Mouse (Mus musculus): ENCODE measurements at regions not wholly inside any gene's neighbourhood (a gene's known extent, or its start where the extent isn't known, plus 50 kb on each side); places are given as distances from the start of the nearest gene placed in this dataset.

DNA sequence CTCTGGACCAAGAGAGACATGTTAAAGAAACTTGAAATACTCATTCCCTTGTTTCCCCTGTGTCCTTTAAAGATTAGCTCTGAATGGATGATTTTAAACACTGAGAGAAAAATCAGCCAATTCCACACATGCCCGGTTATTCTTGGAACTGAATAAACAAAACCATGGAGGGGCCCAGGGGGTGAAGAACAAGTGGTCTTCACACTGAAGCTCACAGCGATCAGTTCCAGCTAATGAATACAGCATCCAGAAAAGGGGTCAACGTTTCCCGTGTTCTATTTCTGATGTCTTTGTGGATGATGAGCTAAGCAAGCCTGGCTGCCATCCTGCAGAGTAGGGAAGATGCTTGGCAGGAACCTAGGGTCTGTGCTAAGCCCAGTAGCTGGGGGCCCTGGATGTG lies 182.3 kb downstream of the Irs2 start:
- no peak for DNase-seq (ENCODE audit: low spot score)

DNA sequence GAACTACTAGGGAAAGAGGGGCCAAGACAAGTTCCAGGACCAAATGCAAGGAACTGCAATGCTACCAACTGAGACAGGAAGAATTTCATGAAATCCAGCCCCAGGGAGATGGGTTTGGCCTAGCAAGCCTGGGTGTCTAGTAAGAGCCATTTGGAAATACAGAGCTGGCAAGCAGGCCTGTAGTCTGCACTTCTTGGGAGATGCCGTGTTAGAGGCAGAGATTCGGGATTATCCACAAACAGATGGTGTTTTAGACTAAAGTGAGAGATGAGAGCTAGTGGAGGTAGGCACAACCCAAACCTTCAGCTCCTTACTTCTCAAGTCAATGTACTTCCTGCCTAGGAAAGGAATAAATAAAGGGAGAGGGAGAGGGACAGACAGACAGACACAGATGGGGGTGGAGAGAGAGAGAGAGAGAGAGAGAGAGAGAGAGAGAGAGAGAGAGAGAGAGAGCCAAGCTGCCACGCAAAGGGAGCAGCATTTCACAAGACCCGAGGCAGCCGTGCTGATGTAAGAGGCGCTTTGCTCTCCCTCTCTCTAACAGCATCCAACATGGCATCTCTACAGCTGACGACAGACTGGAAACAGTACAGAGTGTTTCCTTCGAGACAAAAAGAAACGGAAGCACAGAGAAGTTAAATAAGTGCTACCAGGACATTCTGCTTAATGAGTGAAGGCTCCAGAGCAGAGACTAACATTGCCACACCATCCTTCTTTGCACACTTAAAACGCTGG lies 182.9 kb downstream of the Irs2 start:
- no peak for DNase-seq (ENCODE audit: low spot score)

DNA sequence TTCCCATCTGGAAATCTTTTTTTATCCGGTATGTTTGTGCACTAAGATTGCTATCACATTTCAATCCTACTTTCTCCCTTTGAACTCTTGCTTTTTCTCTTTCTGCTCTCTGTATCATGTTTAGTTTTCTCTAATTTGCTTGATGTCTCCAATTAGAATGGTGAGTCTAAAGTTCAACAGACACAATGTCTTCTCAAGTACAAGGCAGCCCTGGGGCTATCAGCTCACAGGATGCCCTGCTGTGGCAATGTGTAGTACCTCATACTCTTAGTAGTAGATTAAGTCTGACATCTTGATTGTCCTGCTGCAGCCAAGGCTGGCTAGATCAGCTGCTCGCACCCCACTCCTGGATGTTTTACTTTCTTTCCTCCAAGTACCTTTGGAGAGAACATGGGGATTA lies 186.4 kb downstream of the Irs2 start:
- no peak for DNase-seq (ENCODE audit: low spot score)

DNA sequence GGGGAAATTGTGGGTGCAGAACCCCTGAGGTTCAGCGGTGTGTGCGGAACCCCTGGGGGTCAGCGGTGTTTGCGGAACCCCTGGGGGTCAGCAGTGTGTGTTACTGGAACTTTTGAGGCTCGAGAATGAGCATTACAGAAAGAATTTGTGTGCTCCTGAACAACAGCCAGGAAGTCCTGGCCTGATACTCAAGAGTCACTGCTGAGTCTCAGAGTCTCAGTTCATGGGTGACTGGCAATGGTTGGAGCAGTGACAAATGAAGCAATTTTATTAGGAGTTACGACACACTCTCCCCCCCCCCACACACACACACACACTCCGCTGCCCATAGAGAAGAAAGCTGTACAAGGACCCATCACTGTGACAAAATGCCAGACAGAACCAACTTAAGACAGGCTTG lies 193.8 kb downstream of the Irs2 start:
- no peak for DNase-seq (ENCODE audit: low spot score)

DNA sequence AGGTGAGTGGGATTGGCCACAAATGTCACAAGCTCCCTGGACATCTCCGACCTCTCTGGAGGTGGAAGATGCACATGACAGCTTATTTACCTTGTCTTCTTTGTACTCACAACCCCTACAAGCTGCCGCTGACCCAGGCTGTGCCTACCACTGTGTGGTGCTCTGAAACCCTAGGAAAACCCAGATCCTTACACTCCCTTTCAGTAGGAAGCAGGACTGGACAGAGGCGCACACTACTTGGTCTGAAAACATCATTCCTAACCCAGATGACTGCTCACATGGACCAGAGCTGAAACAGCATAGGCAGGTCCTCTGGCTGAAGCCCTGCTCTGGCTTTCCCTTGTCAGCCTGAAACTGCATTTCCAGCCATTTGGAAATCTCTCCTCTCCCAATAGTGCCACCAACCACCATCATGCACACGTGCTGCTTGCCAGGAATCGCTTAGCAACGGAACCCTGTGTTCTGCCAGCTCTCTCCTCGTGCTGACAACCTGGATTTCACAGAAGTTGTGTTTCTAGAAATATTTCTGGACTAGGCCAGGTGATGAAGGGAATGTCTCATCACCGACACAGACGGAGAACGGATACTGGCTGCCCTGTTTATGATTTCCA lies 196.1 kb downstream of the Irs2 start:
- DNase-seq (ENCODE audit: low spot score) = no peak

DNA sequence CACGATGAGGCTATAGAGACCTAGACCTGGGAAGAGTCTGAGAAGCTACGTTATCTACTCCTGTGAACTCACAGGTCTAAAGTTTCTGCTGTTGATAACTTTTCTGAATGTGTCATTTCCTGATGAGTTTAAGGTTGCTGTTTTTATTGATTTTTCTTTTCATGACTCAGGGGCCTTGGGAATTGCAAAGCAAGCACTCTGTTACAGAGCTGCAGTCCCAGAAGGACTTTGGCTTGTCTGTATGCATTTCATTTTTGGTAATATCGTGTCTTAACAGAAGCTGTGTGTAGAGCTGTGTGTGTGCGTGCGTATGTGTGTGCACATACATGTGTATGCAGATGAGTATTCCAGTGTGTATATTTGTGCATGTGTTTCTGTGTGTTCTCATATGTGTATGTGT lies 201.2 kb downstream of the Irs2 start:
- DNase-seq (ENCODE audit: low spot score) = no peak

DNA sequence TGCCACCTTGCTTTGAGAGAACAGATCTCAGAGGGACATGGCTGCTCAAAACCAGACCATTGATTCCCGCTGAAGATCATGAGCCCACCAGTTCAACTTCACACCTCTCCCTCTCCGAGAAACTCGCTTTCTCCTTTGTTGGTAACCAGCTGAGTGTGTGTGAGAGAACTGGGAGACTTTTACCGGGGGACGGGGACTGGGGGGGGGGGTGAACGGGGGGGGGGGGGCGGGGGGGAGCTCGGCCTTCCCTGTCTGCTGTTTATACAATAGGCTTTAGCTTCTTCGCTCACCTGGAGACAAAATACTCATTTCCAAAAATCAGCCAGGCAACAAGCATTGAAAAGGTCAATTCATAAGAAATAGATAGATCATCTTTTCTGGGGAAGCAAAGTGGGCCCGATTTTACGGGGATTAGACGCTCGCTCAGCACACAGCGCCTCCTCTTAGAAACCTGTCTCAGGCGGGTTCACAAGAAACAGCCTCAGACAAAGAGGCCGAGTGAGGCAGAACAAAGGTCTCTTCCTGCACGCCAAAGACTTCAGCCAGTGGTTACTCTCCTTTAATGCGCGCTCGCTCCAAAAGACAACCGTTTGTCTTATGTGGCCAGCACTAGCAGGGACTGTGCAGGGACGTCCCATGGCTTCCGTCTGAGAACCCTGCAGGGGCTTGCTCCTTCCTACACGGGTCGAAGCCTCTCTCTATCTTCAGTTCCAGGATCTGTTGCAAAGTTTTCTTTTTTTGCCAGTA lies 202.7 kb downstream of the Irs2 start:
- DNase-seq (ENCODE audit: low spot score) = no peak

DNA sequence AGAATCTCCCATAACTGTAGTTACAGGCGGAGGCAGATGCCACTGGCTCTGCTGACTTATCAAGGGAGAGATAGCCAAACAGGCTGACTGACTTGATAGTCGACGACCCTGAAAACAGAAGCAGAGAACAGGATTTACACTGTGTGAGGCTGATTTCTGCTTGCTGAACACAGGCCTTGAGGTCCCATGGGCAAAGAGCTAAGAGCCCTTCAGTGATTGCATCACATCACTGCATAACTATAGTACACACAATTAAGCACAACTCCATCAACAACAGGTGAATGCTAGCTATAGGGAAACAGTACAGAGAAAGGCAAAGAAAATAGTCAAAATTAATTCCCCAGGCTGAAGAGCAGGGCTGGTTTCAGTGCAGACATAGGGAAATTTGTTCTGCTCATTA lies 203.3 kb downstream of the Irs2 start:
- DNase-seq (ENCODE audit: low spot score) = no peak

DNA sequence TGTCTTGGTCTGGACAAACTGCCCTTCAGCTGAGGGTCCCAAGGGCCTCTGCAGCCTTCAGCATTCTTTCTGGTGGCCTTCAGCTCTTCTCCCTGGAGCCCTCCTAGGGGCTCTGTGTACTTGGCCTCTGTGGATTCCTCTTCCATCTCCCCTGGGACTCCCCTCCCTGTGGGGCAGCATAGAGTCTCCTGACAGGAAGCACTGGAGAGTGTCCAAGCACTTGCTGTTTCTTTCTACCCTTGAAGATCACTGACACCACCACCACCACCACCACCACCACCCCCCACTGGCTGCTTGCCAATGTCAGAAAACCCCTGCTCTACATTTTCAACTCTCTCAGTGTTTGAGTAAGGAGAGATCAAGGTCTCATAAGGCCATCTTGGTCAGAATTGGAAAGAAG lies 206.3 kb downstream of the Irs2 start:
- no peak for DNase-seq (ENCODE audit: low spot score)

DNA sequence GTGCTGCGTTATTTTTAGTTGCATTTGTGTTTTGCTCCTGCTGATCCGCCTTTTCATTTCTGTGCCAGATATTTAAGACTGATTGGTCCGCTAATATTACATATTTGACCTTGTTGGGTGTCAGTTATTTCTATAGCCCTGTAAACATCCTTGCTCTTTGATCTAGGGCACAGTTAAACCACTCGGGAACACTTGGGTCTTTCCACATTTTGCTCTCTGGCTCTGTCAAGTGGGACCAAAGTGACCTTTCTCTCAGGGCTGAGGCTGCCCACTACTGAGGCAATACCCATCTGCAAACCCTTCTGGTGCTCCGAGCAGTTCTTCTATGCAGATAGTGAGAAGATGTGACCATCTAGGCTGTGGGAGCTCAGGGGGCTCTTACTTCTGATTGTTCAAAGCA lies 206.7 kb downstream of the Irs2 start:
- no peak for DNase-seq (ENCODE audit: low spot score)

DNA sequence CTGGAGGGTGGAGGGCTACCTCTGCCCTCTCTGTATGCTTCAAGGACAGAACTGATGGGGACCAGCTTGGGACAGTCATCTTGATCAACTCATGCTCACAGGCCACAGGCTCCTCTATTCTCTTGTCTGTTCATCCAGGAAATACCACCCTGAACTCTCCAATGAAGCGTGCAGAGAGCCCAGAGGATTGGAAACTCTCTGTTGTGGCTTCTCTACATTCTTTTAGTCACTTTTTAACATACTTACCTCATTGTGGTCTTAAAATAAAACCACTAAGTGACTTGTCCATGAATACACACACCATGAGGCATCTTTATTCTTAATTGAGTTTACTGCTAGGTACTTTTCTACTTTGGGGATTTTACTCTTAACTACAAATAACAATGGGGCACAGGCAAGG lies 209.8 kb downstream of the Irs2 start:
- DNase-seq (ENCODE audit: low spot score) = no peak

DNA sequence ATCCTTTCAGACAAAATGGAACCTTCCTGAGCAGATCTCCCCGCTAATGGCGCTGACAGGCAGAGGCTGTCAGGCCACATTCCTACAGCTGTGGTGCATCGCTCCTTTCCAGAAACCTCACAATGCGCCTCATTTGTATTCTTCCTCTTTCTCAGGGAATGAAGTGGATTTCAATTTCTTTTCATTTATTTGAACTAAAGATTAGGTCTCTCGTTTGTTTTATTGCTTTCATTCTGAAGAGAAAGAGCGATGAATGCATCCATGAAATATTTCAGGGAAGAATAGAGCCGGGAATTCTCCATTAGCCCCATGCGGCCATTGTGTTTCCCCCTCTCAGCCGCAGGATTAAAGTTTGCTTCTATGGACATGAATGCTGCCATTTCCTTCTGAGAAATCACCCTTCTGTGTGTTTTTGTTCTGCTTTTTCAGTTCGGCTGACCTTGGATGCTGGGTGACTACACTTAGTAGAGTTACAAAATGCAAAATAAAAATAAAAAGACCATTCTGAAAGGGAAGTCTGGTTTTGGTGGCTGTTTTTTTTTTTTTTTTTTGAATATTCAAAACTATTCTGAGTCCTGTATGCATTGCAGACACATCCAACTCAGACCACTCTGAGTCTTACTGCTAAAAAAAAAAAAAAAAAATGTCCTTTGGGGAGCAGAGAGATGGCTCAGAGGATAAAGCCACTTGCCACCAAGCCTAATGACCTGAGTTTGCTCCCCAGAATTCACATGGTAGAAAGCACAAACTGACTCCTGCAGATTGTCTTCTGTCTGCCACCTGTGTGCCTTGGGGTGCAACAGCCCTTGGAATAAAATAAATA lies 213.7 kb downstream of the Irs2 start:
- no peak for DNase-seq (ENCODE audit: low spot score)

DNA sequence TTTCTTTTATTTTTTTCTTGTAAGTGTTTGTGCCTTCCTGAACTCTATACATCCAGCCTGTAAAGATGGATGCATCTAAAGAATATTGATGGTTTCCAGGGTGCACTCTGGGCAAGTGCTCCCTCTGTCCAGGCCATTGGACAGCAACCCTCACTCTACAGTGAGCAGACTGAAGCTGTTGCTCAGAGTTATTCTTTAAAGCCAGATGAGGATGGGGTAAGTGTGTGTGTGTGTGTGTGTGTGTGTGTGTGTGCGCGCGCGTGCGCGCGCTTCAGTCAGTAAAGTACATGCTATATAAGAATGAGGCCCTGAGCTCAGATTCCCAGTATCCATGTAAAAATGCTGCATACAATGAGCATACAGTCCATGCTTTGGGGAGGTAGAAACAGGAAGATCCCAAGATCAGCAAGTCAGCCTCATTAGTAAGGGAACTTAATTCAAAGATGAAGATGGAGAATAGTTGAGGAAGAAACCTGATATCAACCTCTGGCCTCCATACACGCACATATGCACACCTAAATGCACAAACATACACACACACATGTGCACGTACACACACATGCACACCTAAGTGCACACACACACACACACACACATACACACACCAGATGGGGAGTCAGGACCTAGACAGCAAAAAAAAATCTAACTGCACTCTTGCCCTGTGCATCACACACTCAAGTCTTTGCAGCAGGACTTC lies 214.4 kb downstream of the Irs2 start:
- no peak for DNase-seq (ENCODE audit: low spot score)

DNA sequence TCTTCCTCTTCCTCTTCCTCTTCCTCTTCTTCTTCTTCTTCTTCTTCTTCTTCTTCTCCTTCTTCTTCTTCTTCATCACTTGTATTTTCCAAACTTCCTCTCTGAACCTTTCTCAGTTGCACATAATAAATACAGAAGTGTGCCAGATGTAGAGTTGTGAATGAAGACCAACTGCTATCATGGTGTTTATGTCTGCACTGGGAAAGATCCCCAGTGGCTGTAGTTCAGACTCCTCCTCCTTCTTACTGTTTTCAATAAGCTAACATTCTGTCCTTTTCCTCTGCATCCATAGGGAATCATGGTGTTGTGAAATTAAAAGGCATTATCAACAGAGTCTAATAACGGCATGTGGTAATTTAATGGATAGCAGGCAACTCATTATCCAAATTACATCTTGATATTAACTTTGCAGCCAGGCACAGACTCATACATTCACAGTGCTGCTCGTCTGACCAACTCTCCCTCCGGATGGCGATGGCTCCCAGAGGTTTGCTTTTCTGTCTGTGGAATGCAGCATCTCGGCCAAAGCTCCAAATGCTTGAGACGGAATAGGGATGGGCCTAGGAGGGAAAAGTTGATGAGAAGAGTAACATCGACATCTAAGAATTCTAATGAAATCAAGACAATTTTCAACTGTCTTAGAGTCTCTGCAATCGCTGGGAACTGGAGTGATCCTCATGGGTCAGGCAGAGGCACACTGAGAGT lies 219.6 kb downstream of the Irs2 start:
- DNase-seq (ENCODE audit: low spot score) = no peak

DNA sequence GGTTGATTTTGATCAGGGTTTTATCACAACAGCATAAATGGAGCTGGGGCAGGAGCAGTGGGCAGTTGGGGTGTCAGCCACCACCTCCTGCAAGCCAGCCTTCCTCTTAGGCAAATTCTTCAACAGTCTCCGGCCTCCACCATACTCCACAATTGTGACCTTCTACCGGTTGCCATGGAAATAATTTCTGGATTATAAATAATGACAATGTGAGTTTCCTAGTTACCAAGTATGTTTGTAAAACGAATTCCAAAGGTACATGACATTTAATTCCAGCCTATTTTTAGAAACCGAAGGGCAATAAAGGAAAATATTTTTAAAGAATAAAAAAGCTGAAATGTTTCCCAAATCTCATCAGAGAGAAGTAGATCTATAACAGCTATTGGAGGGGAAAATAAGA lies 222.5 kb downstream of the Irs2 start:
- no peak for DNase-seq (ENCODE audit: low spot score)

DNA sequence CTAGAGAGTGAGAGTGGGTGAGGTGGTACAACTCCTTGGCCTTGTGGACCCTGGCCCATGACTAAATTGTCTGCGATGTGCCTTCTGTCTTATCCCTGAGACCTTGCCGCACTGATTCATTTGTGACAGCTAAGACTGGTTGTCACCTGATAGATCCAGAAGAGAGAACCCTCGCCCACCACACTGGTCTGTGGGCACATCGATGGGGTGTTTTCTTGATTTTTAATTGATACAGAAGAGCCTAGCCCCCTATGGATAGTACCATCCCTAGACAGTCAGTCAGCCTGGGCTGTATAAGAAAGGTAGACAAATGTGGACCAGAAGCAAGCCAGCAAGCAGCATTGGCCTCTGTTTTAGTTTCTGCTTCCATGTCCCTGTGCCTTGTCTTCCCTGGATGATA lies 222.9 kb downstream of the Irs2 start:
- DNase-seq (ENCODE audit: low spot score) = no peak

DNA sequence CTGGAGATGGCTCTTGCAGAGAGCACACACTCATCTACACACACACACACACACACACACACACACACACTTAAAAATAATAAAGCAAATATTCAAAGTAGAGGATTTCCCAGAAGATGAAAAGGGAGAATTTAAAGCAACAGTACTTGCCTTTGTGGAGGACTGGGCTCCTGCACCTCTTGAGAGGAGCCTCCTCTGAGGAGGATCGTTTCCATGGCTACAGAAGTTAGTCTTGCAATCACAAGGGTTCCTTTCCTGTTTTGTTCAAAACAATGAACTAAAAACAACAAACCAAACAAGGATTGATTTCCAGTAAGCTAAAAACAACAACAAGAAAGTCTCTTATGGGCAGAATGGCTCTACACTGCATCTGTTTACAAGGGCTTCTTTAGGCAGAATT lies 223.8 kb downstream of the Irs2 start:
- DNase-seq (ENCODE audit: low spot score) = no peak

DNA sequence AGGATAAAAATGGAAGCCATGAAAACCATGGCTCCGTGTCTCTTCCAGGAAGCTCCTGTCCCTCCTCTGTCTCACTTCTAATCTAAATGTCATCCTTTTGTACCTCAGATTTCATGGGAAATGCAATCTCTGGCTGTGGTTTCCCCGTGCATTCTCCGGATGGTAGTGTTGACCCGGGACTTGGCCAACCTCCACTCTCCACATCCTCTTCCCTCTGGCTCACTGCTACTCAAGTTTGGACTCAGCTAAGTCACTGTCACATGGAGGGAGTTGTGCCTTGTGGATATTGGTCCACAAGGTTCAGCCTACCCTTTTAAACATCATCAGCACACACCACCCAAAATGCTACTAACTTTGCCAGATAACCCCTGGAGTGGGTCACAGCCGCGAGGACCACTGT lies 226.4 kb downstream of the Irs2 start:
- no peak for DNase-seq (ENCODE audit: low spot score)

DNA sequence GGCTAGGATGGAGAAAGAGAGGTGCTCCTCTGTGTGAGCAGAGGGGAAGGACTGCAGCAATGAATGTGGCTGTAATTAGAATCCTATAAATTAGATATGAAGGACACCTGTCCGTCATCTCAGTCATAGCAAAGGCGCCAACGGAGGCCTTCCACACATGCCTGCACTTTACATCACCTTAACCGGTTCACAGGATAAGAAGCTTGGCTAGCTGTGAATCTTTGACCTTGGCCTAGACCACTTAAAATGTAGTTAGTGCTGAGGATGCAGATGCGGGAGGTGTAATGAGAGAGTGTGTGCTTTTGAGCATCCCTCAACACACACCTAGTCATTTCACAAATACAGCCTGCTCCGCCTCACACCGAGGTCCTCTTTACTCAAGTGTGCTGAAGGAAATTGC lies 228.6 kb downstream of the Irs2 start:
- no peak for DNase-seq (ENCODE audit: low spot score)

DNA sequence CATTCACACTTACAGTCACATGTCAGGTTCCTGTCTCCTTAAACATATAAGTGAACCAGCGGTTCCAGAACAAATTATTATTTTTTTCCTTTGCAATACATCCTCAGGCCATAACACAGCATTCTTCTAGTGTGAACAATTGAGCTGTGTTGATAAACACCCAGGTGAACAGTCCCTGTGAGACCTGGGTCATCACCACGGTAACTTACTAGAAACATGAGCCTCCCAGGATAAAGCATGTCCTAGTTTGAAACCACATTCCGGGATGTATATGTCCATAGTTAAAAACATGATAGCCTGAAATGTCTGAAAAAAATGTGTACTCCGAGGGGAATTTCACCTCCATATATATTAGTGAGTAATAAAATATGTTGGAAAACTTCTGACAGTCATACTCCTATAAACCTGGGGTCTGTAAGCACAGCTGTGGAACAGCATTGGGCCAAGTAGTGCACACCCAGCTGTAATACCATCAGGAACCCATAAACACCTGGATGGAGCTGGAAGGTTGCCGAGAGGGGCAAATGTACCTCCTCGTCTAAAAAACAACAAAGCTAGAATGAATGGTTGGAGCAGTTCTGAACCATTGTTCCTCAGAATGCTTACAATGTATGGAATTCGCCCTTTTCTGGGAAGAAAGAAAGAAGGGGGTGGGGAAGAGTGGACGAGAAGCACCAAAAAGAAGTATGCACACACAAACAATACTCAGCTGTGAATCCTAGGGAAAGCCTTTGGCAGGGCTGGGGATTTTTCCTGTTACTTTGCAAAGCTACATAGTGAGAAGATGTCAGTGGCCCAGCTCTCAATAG lies 232.9 kb downstream of the Irs2 start:
- no peak for DNase-seq (ENCODE audit: low spot score)

Measured in heart, adult 8-10 months (tissue).